Mouse (Mus musculus): ENCODE data around the gene Itga9. TPM values are rescaled to one million over a fixed set of nuclear protein-coding genes. Genes with fewer than 3 reads are reported as not detected.

Gene Itga9
- total RNA-seq, 2 experiments from 2014 or later = 74.4 to 88.1 TPM

GRCm38 (mm10) chr9:118843711-118844110, 237.2 kb downstream of the Itga9 start:
- DNase-seq = no peak
- intact Hi-C loops (cut with DNase I) = no loop called here

DNA sequence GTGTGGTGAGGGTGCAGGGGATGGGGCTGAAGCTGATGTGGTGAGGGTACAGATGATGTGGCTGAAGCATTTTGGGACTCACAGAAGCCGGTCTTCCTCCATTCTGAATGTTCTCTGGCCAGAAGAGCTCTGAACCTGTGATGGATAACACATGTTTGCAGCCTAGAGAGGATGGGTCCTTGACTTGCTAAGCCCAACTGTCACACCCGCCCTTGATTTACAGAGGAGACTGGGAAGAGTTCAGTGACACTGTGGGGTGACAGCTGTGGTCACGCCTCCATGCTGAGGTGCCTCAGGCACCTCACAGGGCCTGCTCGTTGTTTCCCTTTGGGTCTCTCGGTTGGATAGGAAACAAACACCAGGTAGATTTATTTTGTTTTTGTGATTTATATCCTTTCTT, 238.5 kb downstream of the Itga9 start:
- intact Hi-C loops (cut with DNase I) = no loop called here
- DNase-seq = no peak

DNA sequence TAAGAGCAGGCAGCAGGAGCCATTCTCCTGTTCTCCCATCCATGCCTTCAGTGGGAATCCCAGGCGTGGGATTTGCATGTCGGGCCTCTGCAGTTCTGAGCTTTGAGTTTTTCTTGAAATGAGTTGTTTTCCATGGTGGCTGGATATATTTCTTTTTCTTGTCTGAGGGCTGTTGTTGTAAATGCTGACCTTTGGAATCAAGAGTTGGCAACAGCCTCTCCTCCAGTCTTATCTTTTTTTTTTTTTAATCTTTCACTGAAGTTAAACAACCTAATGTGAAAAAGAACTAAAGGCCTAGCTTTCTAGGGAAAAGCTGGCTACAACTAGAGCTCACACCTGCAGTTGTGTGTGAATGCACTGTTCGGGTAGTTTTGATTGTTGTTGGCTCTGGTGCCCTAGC, 240.3 kb downstream of the Itga9 start:
- DNase-seq = no peak
- intact Hi-C loops (cut with DNase I) = no loop called here

- DNase-seq = peak; percentile 15 to 47
- intact Hi-C loops (cut with DNase I) = loop anchor here (5.0 kb wide), 1 partner anchor 119 kb away; no protein-coding TSS in a partner anchor
Observed at GRCm38 (mm10) chr9:118856665-118857064, 250.2 kb downstream of the Itga9 start.

- intact Hi-C loops (cut with DNase I) = no loop called here
- no peak for DNase-seq
Observed at GRCm38 (mm10) chr9:118860613-118861141, 254.2 kb downstream of the Itga9 start.

GRCm38 (mm10) chr9:118862214-118862613, 255.7 kb downstream of the Itga9 start:
- intact Hi-C loops (cut with DNase I) = no loop called here
- no peak for DNase-seq

DNA sequence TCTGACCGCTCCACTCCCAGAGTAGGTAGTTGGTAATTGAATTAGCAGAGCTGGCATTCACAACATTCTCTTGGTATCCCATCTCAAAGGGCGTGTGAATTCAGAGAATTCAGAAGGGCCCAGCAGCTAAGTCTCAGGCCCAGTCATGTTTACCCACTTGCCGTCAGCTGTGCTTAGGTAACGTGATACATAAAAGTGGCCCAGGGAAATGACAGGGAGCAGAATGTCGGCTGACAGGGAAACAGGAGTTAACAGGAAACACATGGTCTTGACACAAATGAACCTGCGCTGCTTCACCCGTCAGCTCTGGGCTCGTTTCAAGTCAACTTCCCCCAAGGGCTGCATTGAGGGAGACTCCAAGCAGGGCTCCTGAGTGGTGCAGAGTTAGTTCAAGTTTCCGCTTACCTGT, 256.4 kb downstream of the Itga9 start:
- intact Hi-C loops (cut with DNase I) = no loop called here
- DNase-seq = no peak

- no peak for DNase-seq
- intact Hi-C loops (cut with DNase I) = no loop called here
Observed at GRCm38 (mm10) chr9:118863528-118863927, 257.0 kb downstream of the Itga9 start.

GRCm38 (mm10) chr9:118866949-118867348, 260.5 kb downstream of the Itga9 start:
- no peak for DNase-seq
- intact Hi-C loops (cut with DNase I) = no loop called here

- intact Hi-C loops (cut with DNase I) = no loop called here
Observed at GRCm38 (mm10) chr9:118867851-118868250, 261.4 kb downstream of the Itga9 start.

GRCm38 (mm10) chr9:118871089-118871488, 264.6 kb downstream of the Itga9 start:
- DNase-seq = peak; percentile 69 to 78
- intact Hi-C loops (cut with DNase I) = loop anchor here (1.0 to 5.0 kb wide), 2 partner anchors 265 to 284 kb away; partner anchors contain the start of gene Itga9

More at GRCm38 (mm10) chr9:118867851-118868250, 261.4 kb downstream of the Itga9 start:
- DNase-seq = no peak

DNA sequence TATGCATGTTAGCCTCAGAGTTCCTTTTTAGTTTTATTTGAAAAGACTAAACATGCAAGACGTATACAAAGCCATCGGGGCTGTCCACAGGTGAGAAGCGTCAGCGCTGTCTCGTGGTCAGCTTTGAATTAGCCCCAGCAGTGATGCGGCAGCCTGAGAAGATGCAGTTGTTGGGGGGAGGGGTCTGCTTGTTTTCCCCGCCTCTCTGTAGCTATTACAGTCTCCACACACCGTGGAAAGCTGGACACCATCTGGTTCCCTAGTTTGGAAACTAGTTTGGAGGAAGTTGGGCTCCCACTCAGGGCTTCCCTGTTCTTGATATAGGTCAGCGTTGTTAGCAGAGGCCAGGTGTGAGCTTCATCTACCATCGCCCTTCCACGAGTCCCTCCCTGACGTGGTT, 266.5 kb downstream of the Itga9 start:
- intact Hi-C loops (cut with DNase I) = loop anchor here (5.0 kb wide), 1 partner anchor 286 kb away; no protein-coding TSS in a partner anchor
- DNase-seq = no peak

GRCm38 (mm10) chr9:118873596-118873995, 267.1 kb downstream of the Itga9 start:
- no peak for DNase-seq
- intact Hi-C loops (cut with DNase I) = loop anchor here (5.0 kb wide), 1 partner anchor 286 kb away; no protein-coding TSS in a partner anchor

GRCm38 (mm10) chr9:118875705-118876104, 269.2 kb downstream of the Itga9 start:
- DNase-seq = no peak
- intact Hi-C loops (cut with DNase I) = no loop called here

GRCm38 (mm10) chr9:118876902-118877301, 270.4 kb downstream of the Itga9 start:
- no peak for DNase-seq
- intact Hi-C loops (cut with DNase I) = no loop called here

DNA sequence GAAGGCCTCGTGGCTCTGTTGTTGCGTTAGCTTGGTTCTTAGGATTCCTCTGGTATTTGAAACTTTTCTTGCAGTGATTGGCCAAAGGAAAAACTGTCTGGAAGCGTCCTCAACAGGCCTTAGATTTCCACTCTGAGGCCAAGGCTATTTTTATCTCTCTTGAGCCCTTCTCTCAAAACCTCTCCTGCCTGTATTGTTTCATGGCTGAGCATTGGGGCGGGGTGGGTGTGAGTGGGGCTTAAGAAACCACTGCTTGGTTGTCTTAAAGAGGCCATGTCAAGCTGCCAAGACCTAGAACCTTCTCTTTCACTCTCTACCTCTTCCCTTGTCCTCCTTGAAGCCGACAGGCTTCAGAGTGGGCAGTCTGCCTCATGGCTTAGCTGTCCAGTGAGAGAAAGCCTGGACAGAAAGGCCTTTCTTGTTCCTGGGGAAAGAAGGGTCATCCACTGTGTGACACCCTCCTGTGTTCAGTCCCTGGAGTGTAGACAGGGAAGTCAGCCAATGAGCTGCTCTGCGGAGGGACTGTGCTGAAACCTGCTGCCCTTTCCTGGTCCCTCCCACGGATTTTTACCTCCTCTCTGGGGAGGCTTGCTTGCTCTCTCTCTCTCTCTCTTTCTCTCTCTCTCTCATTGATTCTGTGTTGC, 271.0 kb downstream of the Itga9 start:
- peak; percentile 9 to 42 for DNase-seq
- intact Hi-C loops (cut with DNase I) = no loop called here

GRCm38 (mm10) chr9:118878596-118878995, 272.1 kb downstream of the Itga9 start:
- no peak for DNase-seq
- intact Hi-C loops (cut with DNase I) = no loop called here

GRCm38 (mm10) chr9:118881281-118881945, 274.9 kb downstream of the Itga9 start:
- DNase-seq = peak; percentile 10 to 35
- intact Hi-C loops (cut with DNase I) = no loop called here

GRCm38 (mm10) chr9:118881946-118882284, 275.4 kb downstream of the Itga9 start:
- intact Hi-C loops (cut with DNase I) = no loop called here
- DNase-seq = no peak

GRCm38 (mm10) chr9:118883150-118883549, 276.7 kb downstream of the Itga9 start:
- intact Hi-C loops (cut with DNase I) = no loop called here

GRCm38 (mm10) chr9:118885785-118886184, 279.3 kb downstream of the Itga9 start:
- intact Hi-C loops (cut with DNase I) = no loop called here
- DNase-seq = peak; percentile 13 to 37

More at GRCm38 (mm10) chr9:118883150-118883549, 276.7 kb downstream of the Itga9 start:
- no peak for DNase-seq

DNA sequence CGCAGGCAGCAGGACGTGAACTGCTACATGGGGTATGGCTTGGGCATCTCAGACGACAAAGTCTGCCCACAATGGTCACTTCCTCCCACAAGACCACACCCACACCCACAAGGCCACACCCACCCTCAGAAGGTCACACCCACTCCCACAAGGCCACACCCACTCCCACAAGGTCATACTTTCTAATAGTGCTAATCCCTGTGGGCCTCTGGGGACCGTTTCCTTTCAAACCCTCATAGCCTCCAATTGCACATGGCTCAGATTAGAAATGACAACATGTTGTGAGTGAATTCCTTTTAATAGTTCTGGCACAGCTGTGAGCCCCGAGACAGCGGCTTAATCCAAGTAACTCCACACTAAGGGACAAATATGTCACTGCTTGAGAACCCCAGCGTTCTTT, 280.7 kb downstream of the Itga9 start:
- intact Hi-C loops (cut with DNase I) = no loop called here
- peak; percentile 15 to 52 for DNase-seq

All from heart, postnatal 14 days (tissue).